Mouse (Mus musculus): ENCODE measurements around the gene Pogz. TPM values are rescaled to one million over a fixed set of nuclear protein-coding genes. Genes with fewer than 3 reads are reported as not detected.

Pogz gene
- 16.5 TPM for polyA plus RNA-seq (2017; shearing (Covaris generic))

DNA sequence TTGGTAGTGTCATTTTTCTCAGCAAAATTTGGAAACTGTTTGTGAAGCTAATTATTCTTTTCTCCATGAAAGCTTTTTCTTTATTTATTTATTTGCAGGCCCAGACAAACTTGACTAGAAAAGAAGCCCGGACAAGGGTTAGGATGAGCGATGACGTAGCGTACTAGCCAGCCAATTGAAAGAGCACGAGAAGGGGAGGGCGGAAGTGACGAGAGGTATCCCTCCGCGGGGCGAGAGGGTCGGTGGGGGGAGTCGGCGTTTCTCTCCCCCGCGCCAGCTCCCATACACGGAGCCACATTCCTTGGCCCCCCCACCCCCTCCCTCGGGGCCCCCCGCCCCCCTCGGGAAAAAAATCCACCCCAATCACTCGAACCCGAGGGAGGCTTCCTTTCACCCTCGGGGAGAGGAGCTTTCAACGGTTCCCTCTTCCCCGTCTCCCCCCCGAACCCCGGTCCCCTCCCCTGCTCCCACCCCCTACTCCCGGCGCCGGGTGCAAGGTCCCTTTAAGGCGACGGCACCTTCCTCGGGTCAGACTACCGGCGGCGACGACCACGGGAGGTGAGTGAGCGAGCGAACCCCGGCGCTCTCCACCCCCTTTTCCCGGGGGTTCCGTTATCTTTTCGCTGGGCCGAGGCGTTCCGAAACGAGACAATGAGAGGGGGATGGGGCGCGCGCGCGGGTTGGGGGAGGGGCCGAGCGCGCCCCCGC lies at the start of gene Pogz:
Gene Pogz (plus strand): TSS at position 385 of the 708 bp plus-strand sequence.

DNA sequence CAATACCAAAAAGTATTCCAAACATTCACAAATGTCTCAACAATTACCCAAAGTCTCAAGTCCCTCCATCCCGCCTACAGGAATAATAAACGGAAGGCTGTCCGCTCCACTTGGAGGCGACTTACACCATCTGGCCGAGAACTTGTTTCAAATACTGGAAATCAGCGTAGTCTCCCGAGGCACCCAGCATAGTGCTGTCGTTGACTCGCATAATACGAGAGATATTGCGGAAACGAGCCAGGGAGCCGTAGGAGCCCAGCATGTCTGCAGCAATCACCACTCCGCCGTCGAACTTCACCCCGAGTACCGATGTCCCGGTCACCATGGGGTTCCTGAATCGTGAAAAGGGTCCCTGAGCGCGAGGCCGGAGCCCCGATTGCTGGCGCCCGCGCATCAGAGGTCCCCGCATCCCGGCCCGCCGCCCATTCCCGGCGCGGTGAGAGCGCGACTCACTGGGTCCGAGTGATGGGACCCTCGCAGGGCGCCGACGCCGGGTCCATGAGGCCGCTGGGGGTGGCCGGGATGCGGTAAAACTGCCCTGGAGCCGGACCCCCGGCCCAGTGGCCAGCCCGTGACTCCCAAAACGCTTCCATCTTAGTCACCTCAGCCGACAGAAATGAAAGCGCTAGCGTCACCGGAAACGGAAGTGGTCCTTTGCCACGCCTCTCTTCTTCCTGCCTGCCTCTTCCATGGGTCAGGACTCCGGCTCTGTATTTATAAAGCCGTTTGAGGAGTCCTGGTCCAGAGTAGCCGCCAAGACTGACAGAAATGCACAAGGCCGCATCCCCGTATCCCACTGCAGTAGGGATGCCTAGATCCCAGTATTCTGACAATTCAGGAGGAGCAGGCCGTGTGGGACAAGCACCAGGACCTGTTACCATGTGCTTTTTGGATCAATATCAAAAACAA lies 49.2 kb downstream of the Pogz start, which contains the start of gene Psmb4:
Gene Psmb4 (minus strand): TSS at position 646 of the 909 bp plus-strand sequence.

Other genes with a start within 250 kb of the Pogz start
- not detected for gene Gm10972, start 194.5 kb upstream of the Pogz start, polyA plus RNA-seq (2017; shearing (Covaris generic))
- 6.0 TPM for gene Tuft1, start 178.7 kb upstream of the Pogz start, polyA plus RNA-seq (2017; shearing (Covaris generic))
- gene Selenbp2, start 144.0 kb upstream of the Pogz start, polyA plus RNA-seq (2017; shearing (Covaris generic)), result not detected
- gene Cgn, start 51.1 kb upstream of the Pogz start, polyA plus RNA-seq (2017; shearing (Covaris generic)), result 0.17 TPM
- 249 TPM for gene Psmb4, start 49.4 kb downstream of the Pogz start, polyA plus RNA-seq (2017; shearing (Covaris generic))
- gene Selenbp1, start 95.5 kb downstream of the Pogz start, polyA plus RNA-seq (2017; shearing (Covaris generic)), result not detected
- 11.2 TPM for gene Rfx5, start 116.5 kb downstream of the Pogz start, polyA plus RNA-seq (2017; shearing (Covaris generic))
- gene Pi4kb, start 137.2 kb downstream of the Pogz start, polyA plus RNA-seq (2017; shearing (Covaris generic)), result 17.0 TPM
- 52.1 TPM for gene Zfp687, start 177.9 kb downstream of the Pogz start, polyA plus RNA-seq (2017; shearing (Covaris generic))
- 264 TPM for gene Psmd4, start 205.0 kb downstream of the Pogz start, polyA plus RNA-seq (2017; shearing (Covaris generic))

All from effector memory CD4-positive, alpha-beta T cell, adult 5 months (primary cell).